Mouse (Mus musculus) MEL (cell line): ENCODE measurements at regions not wholly inside any gene's neighbourhood (a gene's known extent, or its start where the extent isn't known, plus 50 kb on each side); places are given as distances from the start of the nearest gene placed in this dataset.

Experiments
- DNase-seq: peaks from one replicate; pipeline ENCODE4 v3.0.0; 2011; ENCODE audit warnings: low read depth, low spot score
- H3K27ac ChIP-seq: 2 replicates; pipeline ENCODE4 v1.5.1; 2012; ENCODE audit warnings: low read depth, mild to moderate bottlenecking, control low read depth, low read length, moderate library complexity; ENCODE audit not compliant: control insufficient read depth
- H3K27me3 ChIP-seq, 2 experiments: fragments of 150-350 bp in 1 of 2; sonication (generic) in 1 of 2; 2 replicates each; pipeline ENCODE4 v1.6.1; 2012; ENCODE audit warnings: low read length in 2 of 2, mild to moderate bottlenecking in 2 of 2, improper control_type of control experiment in 1 of 2, moderate library complexity in 1 of 2; ENCODE audit not compliant: insufficient read depth in 2 of 2, control insufficient read depth in 1 of 2
- H3K36me3 ChIP-seq, 2 experiments: 2 replicates each; pipeline ENCODE4 v1.6.1; 2012 to 2014; ENCODE audit warnings: low read length in 2 of 2, improper control_type of control experiment in 1 of 2, inconsistent platforms in 1 of 2, mild to moderate bottlenecking in 1 of 2; ENCODE audit not compliant: insufficient read depth in 2 of 2, control insufficient read depth in 1 of 2
- H3K4me1 ChIP-seq, 2 experiments: fragments of 150-350 bp in 1 of 2; sonication (generic) in 1 of 2; 2 replicates each; pipeline ENCODE4 v1.6.1; 2012; ENCODE audit warnings: low read length in 2 of 2, improper control_type of control experiment in 1 of 2, mild to moderate bottlenecking in 1 of 2; ENCODE audit not compliant: insufficient read depth in 2 of 2, control insufficient read depth in 1 of 2
- H3K4me3 ChIP-seq, 2 experiments: fragments of 150-350 bp in 1 of 2; sonication (generic) in 1 of 2; 2 replicates each; pipeline ENCODE4 v1.5.1; 2012; ENCODE audit warnings: low read depth in 2 of 2, low read length in 2 of 2, mild to moderate bottlenecking in 2 of 2, moderate library complexity in 2 of 2, control low read depth in 1 of 2, improper control_type of control experiment in 1 of 2; ENCODE audit not compliant: control insufficient read depth in 1 of 2, insufficient read depth in 1 of 2
- H3K79me2 ChIP-seq: 2 replicates; pipeline ENCODE4 v1.6.1; 2012; ENCODE audit warnings: mild to moderate bottlenecking, low read length, moderate library complexity; ENCODE audit not compliant: control insufficient read depth, poor library complexity, insufficient read depth
- H3K9ac ChIP-seq: 2 replicates; pipeline ENCODE4 v1.6.1; 2012; ENCODE audit warnings: low read depth, mild to moderate bottlenecking, control low read depth, low read length, moderate library complexity; ENCODE audit not compliant: control insufficient read depth, poor library complexity, severe bottlenecking
- H3K9me3 ChIP-seq: fragments of 150-350 bp; sonication (generic); replicated peaks from 2 replicates; pipeline ENCODE4 v1.6.1; 2012; ENCODE audit warnings: mild to moderate bottlenecking, low read length, improper control_type of control experiment, moderate library complexity; ENCODE audit not compliant: insufficient read depth
- BHLHE40 ChIP-seq: IDR thresholded peaks from 2 replicates; pipeline ENCODE4 v1.6.1; 2012; ENCODE audit warnings: low read depth, mild to moderate bottlenecking, inconsistent platforms, low read length, improper control_type of control experiment, borderline replicate concordance
- CHD1 ChIP-seq: IDR thresholded peaks from 2 replicates; pipeline ENCODE4 v1.6.1; 2012; ENCODE audit warnings: low read depth, mild to moderate bottlenecking, inconsistent platforms, low read length, improper control_type of control experiment
- CTCF ChIP-seq, 3 experiments: IDR thresholded peaks in 2 of 3; conservative IDR thresholded peaks in 1 of 3; 2 replicates each; pipeline ENCODE4 v1.5.1; 2011 to 2012; ENCODE audit warnings: low read length in 3 of 3, low read depth in 2 of 3, mild to moderate bottlenecking in 2 of 3, improper control_type of control experiment in 1 of 3, inconsistent platforms in 1 of 3, mixed read lengths in 1 of 3, moderate library complexity in 1 of 3; ENCODE audit not compliant: control insufficient read depth in 1 of 3, insufficient read depth in 1 of 3, poor library complexity in 1 of 3, severe bottlenecking in 1 of 3
- EP300 ChIP-seq, 2 experiments: IDR thresholded peaks; 2 replicates each; pipeline ENCODE4 v1.6.1; 2011; ENCODE audit warnings: improper control_type of control experiment in 2 of 2, low read length in 2 of 2, low read depth in 1 of 2, mild to moderate bottlenecking in 1 of 2
- GABPA ChIP-seq: IDR thresholded peaks from 2 replicates; pipeline ENCODE4 v1.6.1; 2012; ENCODE audit warnings: low read depth, mild to moderate bottlenecking, inconsistent platforms, low read length, improper control_type of control experiment, moderate library complexity
- KAT2A ChIP-seq: conservative IDR thresholded peaks from 2 replicates; pipeline ENCODE4 v1.6.1; 2012; ENCODE audit warnings: low read depth, low read length, improper control_type of control experiment, inconsistent platforms
- MAX ChIP-seq: IDR thresholded peaks from 2 replicates; pipeline ENCODE4 v1.6.1; 2011; ENCODE audit warnings: low read length, improper control_type of control experiment
- MAZ ChIP-seq: IDR thresholded peaks from 2 replicates; pipeline ENCODE4 v1.6.1; 2012; ENCODE audit warnings: low read depth, mild to moderate bottlenecking, inconsistent platforms, low read length, improper control_type of control experiment
- MEF2A ChIP-seq: IDR thresholded peaks from 2 replicates; pipeline ENCODE4 v1.6.1; 2014; ENCODE audit warnings: low read depth, mild to moderate bottlenecking, inconsistent platforms, low read length, improper control_type of control experiment; ENCODE audit not compliant: poor library complexity, insufficient replicate concordance, severe bottlenecking; ENCODE audit errors: extremely low read depth
- MXI1 ChIP-seq: IDR thresholded peaks from 2 replicates; pipeline ENCODE4 v1.6.1; 2011; ENCODE audit warnings: mild to moderate bottlenecking, low read depth, low read length, improper control_type of control experiment
- NRF1 ChIP-seq: IDR thresholded peaks from 2 replicates; pipeline ENCODE4 v1.6.1; 2014; ENCODE audit warnings: low read depth, mild to moderate bottlenecking, inconsistent platforms, low read length, improper control_type of control experiment, moderate library complexity; ENCODE audit not compliant: poor library complexity, insufficient read depth, severe bottlenecking
- POLR2A ChIP-seq, 2 experiments: IDR thresholded peaks; 2 replicates each; pipeline ENCODE4 v1.6.1; 2011 to 2012; ENCODE audit warnings: low read length in 2 of 2, mild to moderate bottlenecking in 2 of 2, control low read depth in 1 of 2, improper control_type of control experiment in 1 of 2, low read depth in 1 of 2, moderate library complexity in 1 of 2; ENCODE audit not compliant: control insufficient read depth in 1 of 2, insufficient read depth in 1 of 2, poor library complexity in 1 of 2
- POLR2AphosphoS2 ChIP-seq: IDR thresholded peaks from 2 replicates; pipeline ENCODE4 v1.6.1; 2011; ENCODE audit warnings: low read length, improper control_type of control experiment
- RAD21 ChIP-seq: IDR thresholded peaks from 2 replicates; pipeline ENCODE4 v1.6.1; 2011; ENCODE audit warnings: mild to moderate bottlenecking, low read depth, low read length, improper control_type of control experiment
- RCOR1 ChIP-seq: IDR thresholded peaks from 2 replicates; pipeline ENCODE4 v1.6.1; 2012; ENCODE audit warnings: low read depth, mild to moderate bottlenecking, inconsistent platforms, low read length, improper control_type of control experiment
- SIN3A ChIP-seq: IDR thresholded peaks from 2 replicates; pipeline ENCODE4 v1.6.1; 2012; ENCODE audit warnings: low read length, improper control_type of control experiment, inconsistent platforms
- SMC3 ChIP-seq: IDR thresholded peaks from 2 replicates; pipeline ENCODE4 v1.6.1; 2011; ENCODE audit warnings: low read depth, low read length, improper control_type of control experiment
- UBTF ChIP-seq: IDR thresholded peaks from 2 replicates; pipeline ENCODE4 v1.6.1; 2012; ENCODE audit warnings: low read depth, mild to moderate bottlenecking, inconsistent platforms, low read length, improper control_type of control experiment, moderate library complexity, borderline replicate concordance; ENCODE audit not compliant: insufficient read depth
- USF2 ChIP-seq, 2 experiments: IDR thresholded peaks; 2 replicates each; pipeline ENCODE4 v1.6.1; 2011 to 2012; ENCODE audit warnings: improper control_type of control experiment in 2 of 2, low read length in 2 of 2, borderline replicate concordance in 1 of 2, inconsistent platforms in 1 of 2, low read depth in 1 of 2, mild to moderate bottlenecking in 1 of 2; ENCODE audit not compliant: insufficient read depth in 1 of 2
- ZKSCAN1 ChIP-seq: IDR thresholded peaks from 2 replicates; pipeline ENCODE4 v1.6.1; 2012; ENCODE audit warnings: low read depth, mild to moderate bottlenecking, inconsistent platforms, low read length, improper control_type of control experiment, moderate library complexity
- ZNF384 ChIP-seq: IDR thresholded peaks from 2 replicates; pipeline ENCODE4 v1.6.1; 2012; ENCODE audit warnings: low read depth, mild to moderate bottlenecking, inconsistent platforms, low read length, improper control_type of control experiment

- no peak overlapping the region for H3K4me3 ChIP-seq
- H3K9ac ChIP-seq = no peak overlapping the region
- DNase-seq = peak; percentile 44
- H3K27ac ChIP-seq = no peak overlapping the region
- H3K9me3 ChIP-seq = no peaks in the 10 kb centered on the region
- H3K4me1 ChIP-seq = peaks cover 3 to 14% of the 10 kb centered on the region in 2 experiments; a peak in 3 of 4 replicates
- H3K79me2 ChIP-seq = no peaks in the 10 kb centered on the region
- TF ChIP-seq MAX (no peak), ZKSCAN1 (no peak), NRF1 (no peak), CTCF (IDR thresholded peaks at IDR 0.05 in 2 of 3, conservative IDR thresholded peaks at IDR 0.05 in 1 of 3; ENCODE audit: control insufficient read depth in 1 of 3, insufficient read depth in 1 of 3, low read depth in 2 of 3, low read length in 3 of 3, poor library complexity in 1 of 3, severe bottlenecking in 1 of 3) (peak; percentile 32 to 62 (median 41)), SMC3 (peak; percentile 40), POLR2AphosphoS2 (no peak), BHLHE40 (no peak), RAD21 (peak; percentile 27)
- TF ChIP-seq, all 39 proteins: peak for 3
- H3K27me3 ChIP-seq = peaks cover 1 to 2% of the 10 kb centered on the region in 2 experiments; a peak in 1 of 4 replicates
- peaks cover 0 to 8% of the 10 kb centered on the region in 2 experiments; a peak in 2 of 4 replicates for H3K36me3 ChIP-seq
Measured at GRCm38 (mm10) chr15:36362911-36363565, 644.5 kb downstream of the Zfp706 start.

- TF ChIP-seq UBTF = no peak
- TF ChIP-seq NRF1 = no peak
- TF ChIP-seq EP300 (IDR thresholded peaks at IDR 0.05; ENCODE audit: low read depth in 1 of 2, low read length in 2 of 2) = no peak
- no peak for TF ChIP-seq RCOR1
- no peak for TF ChIP-seq CHD1
- no peak for TF ChIP-seq MXI1
- no peak for TF ChIP-seq KAT2A
- no peak for TF ChIP-seq ZNF384
- no peak for TF ChIP-seq SIN3A
- no peak for TF ChIP-seq POLR2AphosphoS2
- no peak for TF ChIP-seq GABPA
- TF ChIP-seq MAX = no peak
- TF ChIP-seq POLR2A (IDR thresholded peaks at IDR 0.05; ENCODE audit: control insufficient read depth in 1 of 2, insufficient read depth in 1 of 2, low read depth in 1 of 2, low read length in 2 of 2, poor library complexity in 1 of 2) = no peak
- no peak for TF ChIP-seq CTCF (IDR thresholded peaks at IDR 0.05 in 2 of 3, conservative IDR thresholded peaks at IDR 0.05 in 1 of 3; ENCODE audit: control insufficient read depth in 1 of 3, insufficient read depth in 1 of 3, low read depth in 2 of 3, low read length in 3 of 3, poor library complexity in 1 of 3, severe bottlenecking in 1 of 3)
- no peak for TF ChIP-seq MAZ
- no peak for TF ChIP-seq MEF2A
- TF ChIP-seq USF2 (IDR thresholded peaks at IDR 0.05; ENCODE audit: borderline replicate concordance in 1 of 2, insufficient read depth in 1 of 2, low read depth in 1 of 2, low read length in 2 of 2) = no peak
- TF ChIP-seq, all 39 proteins: peak for 0
- no peak overlapping the region for H3K9ac ChIP-seq
Measured at GRCm38 (mm10) chr15:36361522-36362148, 645.9 kb downstream of the Zfp706 start.

More at GRCm38 (mm10) chr15:36361522-36362148, 645.9 kb downstream of the Zfp706 start:
- H3K36me3 ChIP-seq = peaks cover 0 to 8% of the 10 kb centered on the region in 2 experiments; a peak in 2 of 4 replicates
- no peaks in the 10 kb centered on the region for H3K9me3 ChIP-seq
- no peak overlapping the region for H3K27ac ChIP-seq
- H3K79me2 ChIP-seq = no peaks in the 10 kb centered on the region
- H3K4me1 ChIP-seq = peaks cover 3 to 14% of the 10 kb centered on the region in 2 experiments; a peak in 3 of 4 replicates
- DNase-seq = no peak
- no peak overlapping the region for H3K4me3 ChIP-seq
- no peaks in the 10 kb centered on the region for H3K27me3 ChIP-seq
